Mouse (Mus musculus) heart, postnatal 25 days (tissue): ENCODE measurements around the gene Ogfod1. TPM values are rescaled to one million over a fixed set of nuclear protein-coding genes. Genes with fewer than 3 reads are reported as not detected.

ENCODE experiments used
- DNase-seq: peaks from one replicate; pipeline ENCODE4 v3.0.0; 2022; ENCODE audit warnings: low spot score
- intact Hi-C: fragments of 180-260 bp; cut with DNase I; formaldehyde crosslinking; loops from one replicate; pipeline ENCODE4 v1.15.1; 2025
- total RNA-seq, 2 experiments: library from RNA; stranded (reverse); gene quantifications; 2 replicates each; pipeline ENCODE4 v1.2.3; 2021

Gene Ogfod1
- total RNA-seq, 2 experiments from 2014 or later: 29.5 to 30.1 TPM

DNA sequence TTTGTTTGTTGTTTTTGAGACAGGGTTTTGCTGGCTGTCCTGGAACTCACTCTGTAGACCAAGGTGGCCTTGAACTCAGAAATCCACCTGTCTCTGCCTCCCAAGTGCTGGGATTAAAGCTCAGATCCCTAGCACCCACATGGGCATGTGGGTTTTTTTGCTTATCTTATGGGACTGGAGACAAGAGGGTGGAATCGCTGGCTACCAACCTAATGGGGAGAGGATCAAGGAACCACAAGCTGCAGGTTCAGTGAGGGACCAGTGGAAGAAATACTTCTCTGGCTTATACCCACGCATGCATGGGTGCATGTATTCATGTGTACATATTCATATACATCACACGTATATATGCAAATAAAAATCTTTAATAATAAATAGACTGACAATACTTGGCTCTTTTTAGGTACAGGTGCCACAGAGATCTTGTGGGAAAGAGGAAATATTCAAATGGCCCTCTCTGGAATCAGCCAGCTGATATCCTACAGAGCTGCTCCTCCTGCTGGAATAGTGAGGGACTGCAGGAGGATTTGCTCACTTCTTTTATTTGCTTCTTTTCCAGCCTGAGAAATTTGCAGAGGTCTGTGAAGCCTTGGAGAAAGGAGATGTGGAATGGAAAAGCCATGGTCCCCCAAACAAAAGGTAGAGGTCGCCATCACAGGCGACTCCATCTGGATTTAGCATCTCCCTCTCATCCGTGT, 20.3 kb downstream of the Ogfod1 start:
- no peak for DNase-seq
- intact Hi-C loops: loop anchor here (5.0 kb wide), 2 partner anchors 95 to 465 kb away; no protein-coding TSS in a partner anchor

DNA sequence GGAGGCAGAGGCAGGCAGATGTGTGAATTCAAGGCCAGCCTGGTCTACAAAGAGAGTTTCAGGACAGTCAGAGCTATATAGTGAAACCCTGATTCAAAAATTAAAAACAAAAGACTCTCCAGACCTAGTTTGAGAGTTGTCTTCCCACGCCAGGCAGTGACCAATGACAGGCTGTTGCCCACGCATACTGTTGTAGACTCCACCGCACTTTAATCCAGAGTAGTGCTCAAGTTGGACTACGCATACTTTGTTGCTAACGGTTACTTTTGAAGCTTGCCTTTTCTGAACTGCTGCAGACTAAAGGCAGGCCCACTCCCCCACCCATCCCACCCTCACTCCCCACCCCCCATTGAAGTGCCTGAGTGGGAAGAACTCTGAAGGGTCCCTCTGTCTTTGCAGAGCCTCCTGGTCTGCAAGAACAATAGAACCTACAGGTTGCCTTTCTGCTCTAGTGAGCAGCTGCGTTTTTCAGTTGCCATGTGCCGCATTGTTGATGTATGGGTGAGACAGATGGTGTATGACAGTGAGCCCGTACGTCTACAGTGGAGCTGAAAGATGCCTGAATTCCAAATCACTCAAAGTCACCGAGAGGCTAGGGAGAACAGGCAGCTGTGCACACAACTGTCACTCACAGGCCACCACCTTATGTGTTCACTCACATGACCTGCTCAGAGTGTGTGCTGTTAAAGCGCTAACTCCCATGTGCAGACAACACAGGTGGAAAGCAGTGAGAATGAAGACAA, 29.3 kb downstream of the Ogfod1 start:
- intact Hi-C loops: no loop called here
- DNase-seq: no peak

- intact Hi-C loops: no loop called here
- no peak for DNase-seq
Measured at GRCm38 (mm10) chr8:94068793-94069192, 31.8 kb downstream of the Ogfod1 start.

GRCm38 (mm10) chr8:94076461-94077192, 39.6 kb downstream of the Ogfod1 start:
- no peak for DNase-seq
- intact Hi-C loops: no loop called here

GRCm38 (mm10) chr8:94087964-94088363, 51.0 kb downstream of the Ogfod1 start:
- no peak for DNase-seq
- intact Hi-C loops: no loop called here

DNA sequence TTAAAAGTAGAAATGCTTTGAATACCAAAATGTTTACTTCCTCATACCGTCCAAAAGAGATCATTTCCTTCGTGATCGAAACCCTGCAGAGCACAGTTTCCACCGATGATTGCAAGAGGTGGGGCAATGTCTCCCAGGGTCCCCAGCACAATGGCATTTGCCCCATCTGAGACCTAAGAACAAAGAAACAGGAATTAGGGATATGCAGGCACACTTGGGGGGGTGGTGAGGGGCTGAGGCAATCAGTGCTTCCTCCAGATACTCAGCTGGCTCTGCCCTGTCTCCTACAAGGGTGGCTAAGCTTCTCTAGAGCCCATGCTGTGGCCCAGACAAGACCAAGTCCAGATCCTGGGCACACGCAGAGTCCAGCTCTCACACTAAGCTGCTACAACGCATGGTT, 52.7 kb downstream of the Ogfod1 start:
- intact Hi-C loops: no loop called here
- DNase-seq: no peak

GRCm38 (mm10) chr8:94092848-94093247, 55.9 kb downstream of the Ogfod1 start:
- no peak for DNase-seq
- intact Hi-C loops: no loop called here

GRCm38 (mm10) chr8:94094281-94094680, 57.3 kb downstream of the Ogfod1 start:
- DNase-seq: no peak

DNA sequence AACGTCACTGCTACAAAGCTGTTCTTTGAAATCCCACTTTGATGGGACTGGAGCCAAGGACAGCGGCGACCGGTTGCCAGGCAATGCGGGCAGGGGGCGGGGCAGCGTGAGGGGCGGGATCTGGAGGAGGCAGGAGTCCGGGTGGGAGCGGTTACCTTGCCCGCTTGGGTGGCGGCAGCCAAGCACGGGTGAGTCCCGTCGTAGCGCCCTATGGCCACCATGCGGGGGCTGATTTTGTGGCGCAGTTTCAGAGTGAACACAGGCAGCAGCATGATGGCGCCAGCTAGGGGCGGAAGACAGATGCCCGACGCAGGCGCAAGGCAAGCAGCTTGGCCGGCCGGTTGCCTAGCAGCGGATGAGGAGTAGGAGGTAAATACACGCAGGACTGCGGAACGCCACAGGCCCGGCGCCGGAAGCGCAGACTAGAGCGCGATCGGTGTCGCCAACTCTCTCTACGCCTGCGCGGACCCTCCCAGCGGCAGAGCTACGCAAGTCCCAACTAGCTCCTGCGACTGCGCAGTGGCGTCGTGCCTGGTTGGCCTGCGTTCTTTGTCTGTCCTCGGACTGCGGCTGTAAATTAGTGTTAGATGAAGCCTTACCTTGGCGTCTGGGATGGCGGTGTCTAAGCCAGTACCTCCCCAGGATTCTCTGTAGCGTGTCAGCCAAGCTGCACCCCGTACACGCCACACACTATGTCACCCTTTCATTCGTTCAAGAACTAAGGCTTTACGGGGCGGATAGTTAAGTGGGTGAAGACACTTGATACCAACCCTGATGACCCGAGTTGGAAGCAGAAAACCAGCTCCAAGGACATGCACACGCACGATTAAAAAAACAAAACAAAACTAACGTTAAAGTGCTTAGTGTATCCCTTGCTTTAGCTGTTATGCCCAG, 61.3 kb downstream of the Ogfod1 start, which contains the start of gene Bbs2:
Gene Bbs2, minus strand, starts transcription at position 848 of the 894 bp plus-strand sequence.
- intact Hi-C loops: loop anchor here (2.0 to 5.0 kb wide), 2 partner anchors 96 to 114 kb away; partner anchors contain the start of gene Nup93
- DNase-seq: peak; percentile 99

More at GRCm38 (mm10) chr8:94094281-94094680, 57.3 kb downstream of the Ogfod1 start:
- intact Hi-C loops: no loop called here

GRCm38 (mm10) chr8:94098996-94099395, 62.0 kb downstream of the Ogfod1 start:
- no peak for DNase-seq
- intact Hi-C loops: loop anchor here (2.0 to 5.0 kb wide), 2 partner anchors 96 to 113 kb away; partner anchors contain the start of gene Nup93

- intact Hi-C loops: loop anchor here (5.0 kb wide), 1 partner anchor 48 kb away; the partner anchor contains the start of gene Mt3
- no peak for DNase-seq
Measured at GRCm38 (mm10) chr8:94104146-94104545, 67.1 kb downstream of the Ogfod1 start.

DNA sequence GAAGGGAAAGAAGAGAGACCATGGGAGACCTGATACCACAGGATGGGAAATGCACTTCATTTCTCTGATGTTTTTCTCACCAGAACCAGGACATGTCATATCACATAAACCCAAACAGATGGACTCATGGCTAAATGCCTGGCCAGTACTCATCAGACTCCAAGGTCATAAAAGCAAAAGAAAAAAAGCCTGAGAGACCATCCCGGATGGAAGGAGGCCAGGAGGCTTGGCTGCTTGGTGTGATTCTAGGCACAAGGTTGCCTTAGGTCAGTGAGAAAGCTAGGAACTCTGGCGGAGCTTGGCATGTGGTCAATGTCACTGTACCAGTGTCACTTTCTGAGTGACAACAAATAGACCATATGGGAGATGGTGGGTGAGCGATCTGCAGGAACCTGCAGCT, 70.9 kb downstream of the Ogfod1 start:
- intact Hi-C loops: no loop called here
- DNase-seq: peak; percentile 5

DNA sequence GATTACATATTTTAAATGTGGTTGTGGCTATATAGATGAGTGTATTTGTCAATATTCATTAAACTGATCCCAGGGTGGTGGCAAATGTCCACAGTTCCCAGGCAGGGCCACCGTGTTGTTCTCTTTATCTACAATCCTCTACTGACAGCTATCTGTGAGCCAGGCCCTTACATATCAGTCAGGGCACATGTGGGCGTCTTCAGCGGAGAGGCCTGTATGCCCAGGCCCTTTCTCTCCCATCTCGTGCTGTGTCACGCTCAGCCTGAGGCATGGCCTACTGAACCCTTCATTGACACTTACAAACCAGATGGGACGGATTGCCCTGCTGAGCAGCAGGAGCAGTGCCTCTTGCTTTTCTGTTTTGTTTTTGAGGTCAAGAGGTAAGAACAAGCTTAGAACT, 72.4 kb downstream of the Ogfod1 start:
- no peak for DNase-seq
- intact Hi-C loops: no loop called here

DNA sequence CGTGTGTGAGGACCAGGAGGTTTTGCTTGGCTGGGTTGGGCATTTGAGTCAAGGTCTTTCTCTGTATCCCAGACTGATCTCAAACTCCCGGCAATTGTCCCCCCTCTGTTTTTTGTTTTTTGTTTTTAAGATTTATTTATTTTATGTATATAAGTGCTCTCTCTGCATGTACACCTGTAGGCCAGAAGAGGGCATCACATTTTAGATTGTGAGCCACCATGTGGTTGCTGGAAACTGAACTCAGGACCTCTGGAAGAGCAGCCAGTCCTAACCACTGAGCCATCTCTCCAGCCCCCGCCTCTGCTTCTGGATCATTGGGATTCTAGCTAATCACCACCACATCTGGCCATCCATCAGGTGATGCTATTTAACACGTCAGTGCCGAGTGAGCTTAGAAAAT, 72.8 kb downstream of the Ogfod1 start:
- intact Hi-C loops: no loop called here
- DNase-seq: no peak

- DNase-seq: no peak
- intact Hi-C loops: no loop called here
Measured at GRCm38 (mm10) chr8:94110526-94111177, 73.7 kb downstream of the Ogfod1 start.

GRCm38 (mm10) chr8:94113435-94113834, 76.4 kb downstream of the Ogfod1 start:
- no peak for DNase-seq
- intact Hi-C loops: no loop called here

GRCm38 (mm10) chr8:94113972-94114371, 77.0 kb downstream of the Ogfod1 start:
- intact Hi-C loops: no loop called here
- no peak for DNase-seq
